ENCODE assay signal across 8 mouse cellular contexts in the genomic region with DNA sequence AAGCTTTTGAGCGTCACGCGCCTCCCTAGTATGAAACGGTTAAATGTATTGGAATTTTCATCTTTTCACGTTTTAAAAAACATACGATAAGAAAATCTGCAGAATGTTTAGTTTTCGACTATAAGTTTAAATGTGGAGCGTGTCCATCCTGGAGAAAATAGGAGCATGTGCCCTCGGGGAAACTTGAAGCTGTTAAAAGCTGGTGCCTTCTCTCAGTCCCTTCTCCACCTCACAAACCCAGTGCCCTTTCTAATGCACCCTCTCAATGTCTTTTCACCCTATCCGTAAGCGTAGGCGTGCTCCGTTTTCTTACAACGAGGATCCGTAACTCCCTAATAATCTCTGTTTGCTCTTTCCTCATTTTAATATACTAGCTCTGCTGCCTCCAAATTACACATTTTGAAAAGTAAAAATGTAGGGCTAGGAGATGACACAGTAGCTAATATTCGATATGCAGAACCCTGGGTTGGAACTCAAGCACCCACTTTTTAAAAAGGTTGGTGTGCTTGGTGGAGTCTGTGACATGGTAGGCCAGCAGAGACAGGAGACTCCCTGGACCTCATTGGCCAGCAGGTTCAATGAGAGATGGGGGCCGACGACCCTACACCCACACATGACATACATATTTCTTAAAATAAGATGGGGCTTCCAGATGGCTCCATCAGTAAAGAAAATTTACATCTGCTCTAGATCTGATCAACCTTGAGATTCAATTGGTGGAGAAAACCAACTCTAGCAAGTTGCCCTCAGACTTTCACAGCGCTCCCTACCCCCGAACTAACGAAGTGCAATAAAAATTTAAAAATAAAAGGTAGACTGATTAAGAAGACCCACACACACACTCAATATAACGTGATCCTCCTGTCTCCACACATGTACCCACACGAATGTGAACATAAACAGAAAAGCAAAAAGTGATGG. TPM values are rescaled to one million over a fixed set of nuclear protein-coding genes. Genes with fewer than 3 reads are reported as not detected.
DNase-seq lines count a peak whose midpoint lies in the region; ATAC-seq and TF ChIP-seq lines count a peak whose summit lies in the region.

No protein-coding gene starts in this region.

- WGBS in heart, embryonic 14.5 days: 25% methylated on average over 23 of the region's 23 CpGs
- WGBS in embryonic facial prominence, embryonic 14.5 days: 24% methylated on average over 23 of the region's 23 CpGs
- 26% methylated on average over 23 of the region's 23 CpGs for WGBS in limb, embryonic 13.5 days
- WGBS in neural tube, embryonic 15.5 days: 27% methylated on average over 23 of the region's 23 CpGs

- H3K4me2 ChIP-seq in heart, embryonic 14.5 days (ENCODE audit: low read length): peak overlapping the region; percentile 82
- peak overlapping the region; percentile 66 for H3K4me2 ChIP-seq in embryonic facial prominence, embryonic 14.5 days (ENCODE audit: low read depth, low read length)
- peak overlapping the region; percentile 71 for H3K4me2 ChIP-seq in limb, embryonic 13.5 days (replicated peaks)
- H3K4me2 ChIP-seq in neural tube, embryonic 15.5 days: peak overlapping the region; percentile 70

- no peak for DNase-seq in heart, adult 11 months
- no peak for DNase-seq in embryonic facial prominence, embryonic 14.5 days (ENCODE audit: low spot score)
- no peak for DNase-seq in retina, postnatal 1 day
- DNase-seq in layer of hippocampus, postnatal 36 days: no peak

- peak overlapping the region; percentile 97 for H3K9ac ChIP-seq in heart, embryonic 14.5 days (ENCODE audit: low read length)
- peak overlapping the region; percentile 98 for H3K9ac ChIP-seq in ES-Bruce4 (ENCODE audit: low read depth, poor library complexity, severe bottlenecking)
- H3K9ac ChIP-seq in embryonic facial prominence, embryonic 14.5 days (ENCODE audit: low read depth, low read length): peak overlapping the region; percentile 90
- H3K9ac ChIP-seq in limb, embryonic 13.5 days: peak overlapping the region; percentile 88
- peak overlapping the region; percentile 83 for H3K9ac ChIP-seq in neural tube, embryonic 15.5 days (replicated peaks)

- H3K36me3 ChIP-seq in heart, embryonic 14.5 days (ENCODE audit: control insufficient read depth, insufficient read depth, low read length): peaks cover 32% of the 10 kb centered on the region
- peaks cover 35% of the 10 kb centered on the region for H3K36me3 ChIP-seq in ES-Bruce4 (ENCODE audit: control insufficient read depth, insufficient read depth, low read length, poor library complexity, severe bottlenecking)
- peaks cover 30% of the 10 kb centered on the region for H3K36me3 ChIP-seq in embryonic facial prominence, embryonic 14.5 days (ENCODE audit: control insufficient read depth, insufficient read depth, low read length)
- peaks cover 31% of the 10 kb centered on the region for H3K36me3 ChIP-seq in limb, embryonic 13.5 days
- peaks cover 23% of the 10 kb centered on the region for H3K36me3 ChIP-seq in neural tube, embryonic 15.5 days

- H3K27ac ChIP-seq in heart, embryonic 14.5 days (replicated peaks in 1 of 2; ENCODE audit: control insufficient read depth in 1 of 2, insufficient read depth in 1 of 2, low read depth in 2 of 2, low read length in 2 of 2): peak overlapping the region; percentile 72; a peak in 3 of 4 replicates
- H3K27ac ChIP-seq in ES-Bruce4 (ENCODE audit: insufficient read depth, low read length): peak overlapping the region; percentile 76
- peak overlapping the region; percentile 84; the same call in 1 of the 2 replicates for H3K27ac ChIP-seq in embryonic facial prominence, embryonic 14.5 days (replicated peaks; ENCODE audit: low read depth, low read length)
- 0 out of 2 replicates have a peak overlapping the region, but pooled peaks have one; percentile 81 for H3K27ac ChIP-seq in limb, embryonic 13.5 days
- peak overlapping the region; percentile 96 for H3K27ac ChIP-seq in neural tube, embryonic 15.5 days (replicated peaks)

- H3K27me3 ChIP-seq in heart, embryonic 14.5 days (ENCODE audit: control insufficient read depth, insufficient read depth, low read length): no peaks in the 10 kb centered on the region
- no peaks in the 10 kb centered on the region for H3K27me3 ChIP-seq in ES-Bruce4 (ENCODE audit: control insufficient read depth, insufficient read depth, low read length, poor library complexity, severe bottlenecking)
- H3K27me3 ChIP-seq in embryonic facial prominence, embryonic 14.5 days (replicated peaks; ENCODE audit: control insufficient read depth, insufficient read depth, low read length): no peaks in the 10 kb centered on the region
- no peaks in the 10 kb centered on the region for H3K27me3 ChIP-seq in limb, embryonic 13.5 days
- no peaks in the 10 kb centered on the region for H3K27me3 ChIP-seq in neural tube, embryonic 15.5 days (replicated peaks)

- no peak for ATAC-seq in heart, embryonic 14.5 days (ENCODE audit: insufficient number of reproducible peaks, insufficient read depth, low FRiP score, low read depth)
- no peak for ATAC-seq in embryonic facial prominence, embryonic 14.5 days (ENCODE audit: low read depth)
- no peak for ATAC-seq in limb, embryonic 13.5 days (ENCODE audit: low FRiP score, low read depth)
- peak; percentile 14; the same call in 1 of the 2 replicates for ATAC-seq in neural tube, embryonic 15.5 days (ENCODE audit: low FRiP score)

- no peak for TF ChIP-seq CTCF in ES-Bruce4 (IDR thresholded peaks at IDR 0.05; ENCODE audit: low read depth, low read length)

- no peak for TF ChIP-seq EP300 in ES-Bruce4 (IDR thresholded peaks at IDR 0.05; ENCODE audit: insufficient read depth, low read depth, low read length)

- H3K9me3 ChIP-seq in heart, embryonic 14.5 days (ENCODE audit: control insufficient read depth, low read length): no peaks in the 10 kb centered on the region
- no peaks in the 10 kb centered on the region for H3K9me3 ChIP-seq in ES-Bruce4 (replicated peaks; ENCODE audit: control insufficient read depth, insufficient read depth, low read length, poor library complexity, severe bottlenecking)
- H3K9me3 ChIP-seq in embryonic facial prominence, embryonic 14.5 days (ENCODE audit: control insufficient read depth, low read length): no peaks in the 10 kb centered on the region
- H3K9me3 ChIP-seq in limb, embryonic 13.5 days: no peaks in the 10 kb centered on the region
- H3K9me3 ChIP-seq in neural tube, embryonic 15.5 days (replicated peaks): no peaks in the 10 kb centered on the region

- no peak for TF ChIP-seq POLR2A in ES-Bruce4 (IDR thresholded peaks at IDR 0.05; ENCODE audit: insufficient read depth, low read length)

- peak overlapping the region; percentile 69 to 79 for H3K4me3 ChIP-seq in heart, embryonic 14.5 days (ENCODE audit: control insufficient read depth in 1 of 2, insufficient read depth in 1 of 2, low read depth in 1 of 2, low read length in 2 of 2)
- H3K4me3 ChIP-seq in ES-Bruce4 (ENCODE audit: low read depth, low read length): peak overlapping the region; percentile 99
- peak overlapping the region; percentile 75 for H3K4me3 ChIP-seq in embryonic facial prominence, embryonic 14.5 days (ENCODE audit: low read depth, low read length)
- peak overlapping the region; percentile 63 for H3K4me3 ChIP-seq in limb, embryonic 13.5 days
- H3K4me3 ChIP-seq in neural tube, embryonic 15.5 days (replicated peaks): peak overlapping the region; percentile 79

- H3K4me1 ChIP-seq in heart, embryonic 14.5 days (ENCODE audit: control insufficient read depth in 2 of 2, insufficient read depth in 2 of 2, low read length in 2 of 2): peaks cover 0 to 6% of the 10 kb centered on the region in 2 experiments; a peak in 2 of 4 replicates
- H3K4me1 ChIP-seq in ES-Bruce4 (ENCODE audit: control insufficient read depth, insufficient read depth, low read length): no peaks in the 10 kb centered on the region
- peaks cover 9% of the 10 kb centered on the region for H3K4me1 ChIP-seq in embryonic facial prominence, embryonic 14.5 days (ENCODE audit: control insufficient read depth, insufficient read depth, low read length)
- peaks cover 13% of the 10 kb centered on the region for H3K4me1 ChIP-seq in limb, embryonic 13.5 days
- H3K4me1 ChIP-seq in neural tube, embryonic 15.5 days: peaks cover 15% of the 10 kb centered on the region

RNA-seq across cellular contexts. Expression of a gene that starts 0.9 kb away (rescaled TPM):
- polyA plus RNA-seq in heart, embryonic 14.5 days (2014; fragmentation: Nextera tagmentation; extraction: Ambion mirVana): 724 and 803 TPM in 2 replicates
- polyA plus RNA-seq in ES-Bruce4 (2011; ENCODE audit: insufficient read depth, insufficient read length, low read depth, missing spikeins): 2,911 and 3,072 TPM in 2 replicates
- 1,401 and 1,473 TPM in 2 replicates for polyA plus RNA-seq in embryonic facial prominence, embryonic 14.5 days (2014; fragmentation: Nextera tagmentation; extraction: Ambion mirVana)
- 1,180 and 1,286 TPM in 2 replicates for polyA plus RNA-seq in limb, embryonic 13.5 days (2015; fragmentation: Nextera tagmentation; extraction: Ambion mirVana)
- polyA plus RNA-seq in neural tube, embryonic 15.5 days (2015; fragmentation: Nextera tagmentation; extraction: Ambion mirVana): 601 and 676 TPM in 2 replicates
- total RNA-seq in layer of hippocampus, postnatal 36 days (2021): 100 to 1,000 TPM; 464 to 469 TPM

RNA-seq across cellular contexts. Expression of a gene that starts 1.0 kb away (rescaled TPM):
- polyA plus RNA-seq in heart, embryonic 14.5 days (2014; fragmentation: Nextera tagmentation; extraction: Ambion mirVana): 0.20 and 0.61 TPM in 2 replicates
- polyA plus RNA-seq in ES-Bruce4 (2011; ENCODE audit: insufficient read depth, insufficient read length, low read depth, missing spikeins): 0.53 and 1.2 TPM in 2 replicates
- 0.12 and 0.15 TPM in 2 replicates for polyA plus RNA-seq in embryonic facial prominence, embryonic 14.5 days (2014; fragmentation: Nextera tagmentation; extraction: Ambion mirVana)
- polyA plus RNA-seq in limb, embryonic 13.5 days (2015; fragmentation: Nextera tagmentation; extraction: Ambion mirVana): 0.13 and 0.32 TPM in 2 replicates
- polyA plus RNA-seq in neural tube, embryonic 15.5 days (2015; fragmentation: Nextera tagmentation; extraction: Ambion mirVana): 0.14 and 0.15 TPM in 2 replicates
- under 1 TPM; 0.22 to 0.43 TPM for total RNA-seq in layer of hippocampus, postnatal 36 days (2021)

RNA-seq across cellular contexts. Expression of a gene that starts 22.6 kb away (rescaled TPM):
- 35.7 and 42.5 TPM in 2 replicates for polyA plus RNA-seq in heart, embryonic 14.5 days (2014; fragmentation: Nextera tagmentation; extraction: Ambion mirVana)
- polyA plus RNA-seq in ES-Bruce4 (2011; ENCODE audit: insufficient read depth, insufficient read length, low read depth, missing spikeins): 37.9 and 38.7 TPM in 2 replicates
- 23.6 and 34.2 TPM in 2 replicates for polyA plus RNA-seq in embryonic facial prominence, embryonic 14.5 days (2014; fragmentation: Nextera tagmentation; extraction: Ambion mirVana)
- polyA plus RNA-seq in limb, embryonic 13.5 days (2015; fragmentation: Nextera tagmentation; extraction: Ambion mirVana): 54.1 and 56.2 TPM in 2 replicates
- polyA plus RNA-seq in neural tube, embryonic 15.5 days (2015; fragmentation: Nextera tagmentation; extraction: Ambion mirVana): 40.0 and 40.8 TPM in 2 replicates
- 10 to 100 TPM; 32.2 to 34.8 TPM for total RNA-seq in layer of hippocampus, postnatal 36 days (2021)

RNA-seq across cellular contexts. Expression of a gene that starts 33.9 kb away (rescaled TPM):
- 26.0 and 30.9 TPM in 2 replicates for polyA plus RNA-seq in heart, embryonic 14.5 days (2014; fragmentation: Nextera tagmentation; extraction: Ambion mirVana)
- polyA plus RNA-seq in ES-Bruce4 (2011; ENCODE audit: insufficient read depth, insufficient read length, low read depth, missing spikeins): 13.9 and 14.0 TPM in 2 replicates
- polyA plus RNA-seq in embryonic facial prominence, embryonic 14.5 days (2014; fragmentation: Nextera tagmentation; extraction: Ambion mirVana): 28.1 and 33.1 TPM in 2 replicates
- polyA plus RNA-seq in limb, embryonic 13.5 days (2015; fragmentation: Nextera tagmentation; extraction: Ambion mirVana): 26.8 and 31.3 TPM in 2 replicates
- 12.5 and 16.3 TPM in 2 replicates for polyA plus RNA-seq in neural tube, embryonic 15.5 days (2015; fragmentation: Nextera tagmentation; extraction: Ambion mirVana)
- total RNA-seq in layer of hippocampus, postnatal 36 days (2021): 1 to 10 TPM; 3.7 to 5.1 TPM
